Mouse (Mus musculus): ENCODE results near the gene Crybb2.
"Not testable (repeated sequence)": the region's sequence is repeated elsewhere in the genome, so short reads cannot be mapped to it uniquely, and the experiment has no call there.

The Crybb2 gene

DNA sequence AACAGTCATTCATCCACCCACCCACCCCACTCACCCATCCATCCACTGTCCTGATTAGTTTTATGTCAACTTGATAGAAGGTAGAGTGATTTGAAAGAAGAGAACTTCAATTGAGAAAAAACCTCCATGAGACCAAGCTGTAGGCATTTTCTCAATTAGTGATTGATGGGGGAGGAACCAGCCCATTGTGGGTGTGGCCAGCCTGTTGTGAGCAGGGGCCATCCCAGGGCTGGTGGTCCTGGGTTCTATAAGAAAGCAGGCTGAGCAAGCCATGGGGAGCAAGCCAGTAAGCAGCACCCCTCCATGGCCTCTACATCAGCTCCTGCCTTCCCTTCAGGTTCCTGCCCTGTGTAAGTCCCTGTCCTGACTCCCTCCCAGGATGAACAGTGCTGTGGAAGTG lies at the start of gene Crybb2:
TSS of gene Crybb2 (minus strand) at position 101 of the 400 bp plus-strand sequence.
- DNase-seq (ENCODE audit: low read depth), result no peak

DNA sequence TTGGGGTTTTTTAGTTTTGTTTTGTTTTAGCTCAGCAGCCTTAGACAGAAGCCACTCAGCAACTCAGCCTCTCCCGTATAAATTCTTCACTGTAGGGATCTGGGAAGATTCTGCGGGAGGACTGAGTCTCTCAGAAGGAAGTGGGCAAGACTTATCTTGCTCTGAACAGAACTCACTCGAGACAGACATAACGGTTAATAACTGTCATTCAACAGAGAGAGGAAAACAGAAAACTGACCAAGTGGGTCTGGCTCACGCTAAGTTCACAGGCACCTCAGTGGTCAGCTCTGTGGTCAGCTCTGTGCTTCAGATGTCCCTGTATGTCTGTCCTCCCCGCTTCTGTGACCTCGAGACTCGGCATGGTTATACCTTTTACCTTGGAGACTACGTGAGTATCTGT lies 49.4 kb upstream of the Crybb2 start:
- DNase-seq (ENCODE audit: low read depth), result no peak

DNA sequence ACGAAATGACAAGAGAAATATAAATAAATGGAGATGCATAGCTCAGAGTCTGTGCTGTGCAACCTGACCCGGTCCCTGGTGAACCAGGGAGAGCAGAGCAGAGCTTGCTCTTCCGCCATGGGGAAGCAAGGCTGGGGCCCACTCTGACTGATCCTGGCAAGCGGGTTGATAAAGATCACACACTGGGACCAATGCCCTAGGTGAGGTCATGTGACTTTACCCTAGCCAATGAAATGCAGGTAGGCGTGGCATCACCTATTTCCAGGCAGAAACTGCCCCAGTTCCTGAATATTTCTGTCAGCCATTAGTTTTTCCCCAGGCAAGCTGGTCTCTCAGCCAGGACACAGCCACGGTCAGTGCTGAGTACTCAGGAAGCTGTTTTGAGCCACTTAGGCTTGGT lies 48.8 kb upstream of the Crybb2 start:
- no peak for DNase-seq (ENCODE audit: low read depth)

DNA sequence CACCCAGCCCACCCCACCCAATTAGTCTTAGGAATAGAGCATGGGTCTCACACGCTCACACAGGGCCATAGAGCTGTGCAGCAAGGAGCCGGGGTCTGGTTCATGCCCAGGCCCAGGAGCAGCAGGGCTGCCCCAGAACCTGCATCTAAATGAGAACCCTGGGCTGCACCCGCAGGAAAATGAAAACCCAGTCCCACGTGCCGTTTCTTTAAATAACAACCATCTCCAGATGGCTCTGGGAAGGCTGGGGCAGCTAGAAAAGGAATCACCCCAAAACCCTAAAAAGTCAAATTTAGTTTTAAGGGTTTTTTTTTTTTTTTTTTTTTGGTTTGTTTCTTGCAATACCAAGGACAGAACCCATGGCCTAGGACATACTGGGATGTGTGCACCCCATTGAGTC lies 47.4 kb upstream of the Crybb2 start:
- no peak for DNase-seq (ENCODE audit: low read depth)

- no peak for DNase-seq (ENCODE audit: low read depth)
Observed at GRCm38 (mm10) chr5:113115896-113116295, 46.0 kb upstream of the Crybb2 start.

DNA sequence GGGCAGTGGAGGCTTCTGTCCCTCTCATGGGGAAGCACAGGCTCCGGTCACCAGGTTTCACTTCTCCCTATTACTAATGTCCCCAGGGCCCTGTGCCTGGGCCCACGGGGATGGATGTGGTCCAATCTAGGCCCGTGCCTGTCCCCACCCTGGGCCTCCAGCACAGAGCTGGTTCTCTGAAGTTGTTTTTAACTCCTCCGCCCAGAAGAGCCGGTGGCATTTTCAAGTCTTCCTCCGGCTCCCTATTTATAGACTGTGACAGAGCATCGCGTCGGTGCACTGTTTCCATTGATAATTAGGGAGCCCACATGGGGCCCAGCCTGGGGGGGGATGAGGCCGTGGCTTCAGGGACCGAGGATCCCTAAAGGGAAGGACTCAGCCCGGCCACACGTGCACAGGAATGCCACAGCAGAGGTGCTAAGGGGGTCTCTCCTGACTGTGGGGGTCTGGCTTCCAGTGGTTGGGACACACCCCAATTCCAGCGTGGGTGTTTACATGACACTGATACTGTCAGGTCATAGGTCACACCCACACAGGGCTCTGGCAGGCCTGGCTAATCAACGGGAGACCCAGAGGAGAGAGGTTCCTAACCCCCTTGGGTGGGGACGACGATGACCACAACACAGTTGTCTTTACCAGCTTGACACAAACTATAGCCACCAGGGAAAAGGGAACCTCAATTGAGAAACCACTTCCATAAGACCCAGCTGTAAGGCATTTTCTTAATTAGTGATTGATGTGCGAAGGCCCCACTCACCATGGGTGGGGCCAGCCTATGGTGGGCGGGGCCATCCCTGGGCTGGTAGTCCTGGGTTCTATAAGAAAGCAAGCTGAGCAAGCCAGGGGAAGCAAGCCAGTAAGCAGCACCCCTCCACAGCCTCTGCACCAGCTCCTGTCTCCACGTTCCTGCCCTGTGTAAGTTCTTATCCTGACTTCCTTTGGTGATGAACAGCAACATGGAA lies 44.6 kb upstream of the Crybb2 start:
- DNase-seq (ENCODE audit: low read depth), result no peak

- DNase-seq (ENCODE audit: low read depth), result no peak
Observed at GRCm38 (mm10) chr5:113113120-113113519, 43.2 kb upstream of the Crybb2 start.

- DNase-seq (ENCODE audit: low read depth), result no peak
Observed at GRCm38 (mm10) chr5:113111336-113111735, 41.4 kb upstream of the Crybb2 start.

- no peak for DNase-seq (ENCODE audit: low read depth)
Observed at GRCm38 (mm10) chr5:113110929-113111328, 41.0 kb upstream of the Crybb2 start.

GRCm38 (mm10) chr5:113109651-113110050 lies 39.7 kb upstream of the Crybb2 start:
- DNase-seq (ENCODE audit: low read depth), result not testable (repeated sequence)

GRCm38 (mm10) chr5:113108165-113108764 lies 38.3 kb upstream of the Crybb2 start:
- no peak for DNase-seq (ENCODE audit: low read depth)

DNA sequence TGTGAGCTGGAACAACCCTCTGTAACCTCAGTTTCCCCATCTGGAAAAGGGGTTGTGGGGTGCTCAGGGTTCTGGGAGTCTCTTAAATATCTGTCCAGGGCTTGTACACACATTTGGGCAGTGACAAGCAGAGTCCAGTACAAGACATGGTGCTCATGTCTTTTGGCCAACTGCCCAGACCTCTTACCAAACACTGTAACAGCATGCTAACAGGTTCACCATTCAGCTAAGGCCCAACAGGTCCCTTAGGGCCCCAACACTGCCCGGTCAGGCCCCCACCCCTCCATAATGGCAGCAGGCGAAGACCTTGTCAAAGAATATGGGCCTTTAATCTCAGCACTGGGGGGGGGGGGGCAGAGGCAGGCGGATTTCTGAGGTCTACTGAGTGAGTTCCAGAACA lies 37.8 kb upstream of the Crybb2 start:
- DNase-seq (ENCODE audit: low read depth), result no peak

GRCm38 (mm10) chr5:113106594-113106993 lies 36.7 kb upstream of the Crybb2 start:
- no peak for DNase-seq (ENCODE audit: low read depth)

GRCm38 (mm10) chr5:113105481-113105880 lies 35.6 kb upstream of the Crybb2 start:
- no peak for DNase-seq (ENCODE audit: low read depth)

- no peak for DNase-seq (ENCODE audit: low read depth)
Observed at GRCm38 (mm10) chr5:113105035-113105434, 35.1 kb upstream of the Crybb2 start.

DNA sequence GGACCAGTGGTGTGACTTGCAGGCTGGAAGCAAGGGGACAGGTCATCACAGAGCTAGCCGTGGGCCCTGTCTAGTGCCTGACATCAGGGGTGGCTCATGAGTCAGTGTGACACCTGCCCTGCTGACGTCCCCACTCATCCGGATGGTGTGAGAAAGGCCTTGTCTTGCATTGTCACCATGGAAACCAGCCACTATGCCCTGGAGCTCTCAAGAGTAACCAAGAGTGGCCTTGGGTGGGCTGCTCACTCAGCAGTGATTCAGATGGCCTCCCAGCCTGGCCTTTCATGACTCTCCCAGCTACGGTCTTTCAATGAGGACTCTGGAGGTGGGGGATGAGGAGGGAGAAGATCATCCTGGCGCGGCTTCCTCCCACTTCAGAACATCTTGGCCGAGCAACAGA lies 32.5 kb upstream of the Crybb2 start:
- no peak for DNase-seq (ENCODE audit: low read depth)

DNA sequence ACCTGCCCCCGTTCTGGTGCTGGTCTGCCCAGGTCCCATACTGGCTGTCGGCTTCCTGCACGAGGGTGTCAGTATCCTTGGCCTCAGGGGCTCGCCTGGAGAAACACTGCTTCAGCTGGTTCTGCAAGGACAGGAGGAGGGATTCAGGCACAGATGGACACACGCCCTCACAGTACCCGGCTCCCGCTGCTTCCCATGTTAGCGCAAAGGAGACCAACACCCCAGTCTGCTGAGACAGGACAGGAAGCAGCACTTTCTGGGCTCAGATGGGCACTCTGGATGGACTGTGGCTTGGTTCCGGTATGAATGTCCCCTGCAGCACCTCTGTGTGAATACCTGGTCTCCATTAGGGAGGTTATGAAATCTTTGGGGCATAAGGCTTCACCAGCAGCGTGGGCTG lies 31.5 kb upstream of the Crybb2 start:
- no peak for DNase-seq (ENCODE audit: low read depth)

GRCm38 (mm10) chr5:113100422-113100821 lies 30.5 kb upstream of the Crybb2 start:
- no peak for DNase-seq (ENCODE audit: low read depth)

DNA sequence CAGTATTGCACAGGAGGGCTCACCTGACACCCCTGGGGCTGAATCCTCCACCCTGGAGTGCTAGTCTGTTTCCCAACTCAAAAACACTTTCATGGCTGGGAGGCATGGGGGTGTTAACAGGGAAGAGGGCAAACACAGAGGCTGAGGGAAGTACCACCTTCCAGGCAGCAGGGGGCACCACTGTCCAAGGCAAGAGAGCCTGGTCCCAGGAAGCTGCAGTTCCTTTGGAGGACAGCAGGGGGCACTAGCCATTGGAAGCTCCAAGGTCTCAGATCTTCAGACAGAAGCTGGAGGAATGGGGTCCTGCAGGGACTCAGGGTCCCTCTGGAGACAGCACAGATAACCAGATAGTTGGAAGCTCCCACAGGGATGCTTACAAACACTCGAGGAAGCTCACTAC lies 29.6 kb upstream of the Crybb2 start:
- peak; percentile 54 for DNase-seq (ENCODE audit: low read depth)

DNA sequence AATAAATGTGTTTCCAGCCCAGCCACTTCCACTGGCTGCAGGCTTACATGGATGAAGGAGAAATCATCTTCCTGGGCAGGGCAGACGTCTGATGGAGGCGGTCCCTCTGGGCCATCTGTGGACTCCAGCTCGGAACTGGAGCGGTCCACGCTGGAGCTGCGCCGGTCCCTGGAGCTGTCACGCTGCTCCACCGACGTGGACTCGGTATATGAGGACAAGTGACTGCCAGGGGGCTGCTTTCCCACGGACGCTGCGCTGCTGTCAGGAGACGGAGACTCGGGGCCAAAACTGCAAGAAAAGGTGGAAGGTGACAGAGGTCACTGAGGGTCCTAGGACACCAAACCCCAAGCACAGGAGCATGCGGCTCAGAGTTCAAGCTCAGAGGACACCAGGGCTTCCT lies 27.6 kb upstream of the Crybb2 start:
- no peak for DNase-seq (ENCODE audit: low read depth)

DNA sequence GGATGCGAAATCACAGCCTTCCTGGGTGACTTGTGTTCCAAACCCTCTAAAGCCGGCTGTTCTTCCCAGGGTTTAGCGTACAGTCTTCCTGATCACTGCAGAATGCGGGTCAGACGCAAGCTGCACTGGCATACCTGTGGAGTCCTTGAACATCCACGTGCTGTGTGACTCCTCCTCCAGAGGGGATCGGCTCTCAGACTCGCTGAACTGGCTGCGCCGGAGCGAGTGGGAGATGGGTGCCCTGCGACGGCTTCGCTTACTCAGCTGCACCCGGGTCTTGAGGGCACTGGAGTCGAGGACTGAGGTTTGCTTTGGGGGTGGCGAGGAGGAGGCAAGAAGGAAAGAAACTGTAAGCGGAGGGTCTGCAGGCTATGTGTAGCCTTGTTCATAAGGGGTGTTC lies 25.5 kb upstream of the Crybb2 start:
- no peak for DNase-seq (ENCODE audit: low read depth)

DNA sequence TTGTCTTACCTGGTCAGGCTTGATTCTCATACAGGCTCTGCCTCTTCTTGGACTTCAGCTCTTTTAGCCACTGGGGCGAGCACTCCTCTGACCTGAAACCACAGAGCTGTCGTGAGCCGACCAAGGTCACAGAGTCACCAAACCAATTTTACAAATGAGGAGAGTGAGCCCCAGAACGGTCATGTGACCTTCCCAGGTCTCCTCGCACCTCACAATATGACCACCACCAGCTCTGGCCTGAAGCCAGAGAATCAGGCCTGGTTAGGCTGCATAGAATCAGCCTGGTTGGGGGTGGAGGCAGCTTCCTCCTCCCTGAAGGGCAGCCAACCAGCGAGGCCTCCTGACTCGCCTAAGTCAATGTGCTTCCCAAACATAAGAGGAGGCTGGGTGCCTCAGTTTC lies 22.5 kb upstream of the Crybb2 start:
- DNase-seq (ENCODE audit: low read depth), result no peak

GRCm38 (mm10) chr5:113091162-113091561 lies 21.2 kb upstream of the Crybb2 start:
- DNase-seq (ENCODE audit: low read depth), result peak; percentile 9

GRCm38 (mm10) chr5:113090750-113091149 lies 20.8 kb upstream of the Crybb2 start:
- DNase-seq (ENCODE audit: low read depth), result no peak
